Mouse (Mus musculus) liver, embryonic 15.5 days (tissue): ENCODE measurements around the gene Hspa2. TPM values are rescaled to one million over a fixed set of nuclear protein-coding genes. Genes with fewer than 3 reads are reported as not detected.

Experiments used
- ATAC-seq: fragments of 200-750 bp; cut with Nextera tagmentation; 2 replicates; pipeline ENCODE4 v1.8.0; 2017; ENCODE audit warnings: moderate number of reproducible peaks, mild to moderate bottlenecking, moderate library complexity; ENCODE audit not compliant: insufficient read depth
- H3K27ac ChIP-seq: fragments of 300-500 bp; sonication (generic); replicated peaks from 2 replicates; pipeline ENCODE4 v1.5.1; 2015; ENCODE audit warnings: mild to moderate bottlenecking, inconsistent platforms
- H3K27me3 ChIP-seq: fragments of 300-500 bp; sonication (generic); 2 replicates; pipeline ENCODE4 v1.6.1; 2015; ENCODE audit warnings: mild to moderate bottlenecking, inconsistent platforms
- H3K36me3 ChIP-seq: fragments of 300-500 bp; sonication (generic); replicated peaks from 2 replicates; pipeline ENCODE4 v1.6.1; 2015; ENCODE audit warnings: moderate library complexity, mild to moderate bottlenecking, inconsistent platforms
- H3K4me1 ChIP-seq: fragments of 300-500 bp; sonication (generic); replicated peaks from 2 replicates; pipeline ENCODE4 v1.6.1; 2015; ENCODE audit warnings: inconsistent platforms
- H3K4me2 ChIP-seq: fragments of 300-500 bp; sonication (generic); 2 replicates; pipeline ENCODE4 v1.6.1; 2015; ENCODE audit warnings: moderate library complexity, mild to moderate bottlenecking, inconsistent platforms
- H3K4me3 ChIP-seq: fragments of 300-500 bp; sonication (generic); replicated peaks from 2 replicates; pipeline ENCODE4 v1.5.1; 2015; ENCODE audit warnings: mild to moderate bottlenecking, inconsistent platforms
- H3K9ac ChIP-seq: fragments of 300-500 bp; sonication (generic); 2 replicates; pipeline ENCODE4 v1.6.1; 2015; ENCODE audit warnings: moderate library complexity, mild to moderate bottlenecking, inconsistent platforms
- H3K9me3 ChIP-seq: fragments of 300-500 bp; sonication (generic); replicated peaks from 2 replicates; pipeline ENCODE4 v1.6.1; 2016; ENCODE audit warnings: inconsistent platforms
- WGBS: fragments of 180-500 bp; shearing (Covaris S2); methylation state at CpG from one replicate; pipeline ENCODE4 v1.1.7; 2015; ENCODE audit warnings: mixed read lengths; ENCODE audit not compliant: insufficient replicate concordance; 5-methylcytosine and 5-hydroxymethylcytosine counted together
- polyA plus RNA-seq: library from polyadenylated mRNA; unstranded; fragments of >200 nt; fragmentation: Nextera tagmentation; extraction: Ambion mirVana; gene quantifications from 2 replicates; pipeline ENCODE4 v1.2.1, GENCODE M21; 2015

Gene Hspa2
- polyA plus RNA-seq, 1 experiment from 2014 or later: 1.4 TPM

DNA sequence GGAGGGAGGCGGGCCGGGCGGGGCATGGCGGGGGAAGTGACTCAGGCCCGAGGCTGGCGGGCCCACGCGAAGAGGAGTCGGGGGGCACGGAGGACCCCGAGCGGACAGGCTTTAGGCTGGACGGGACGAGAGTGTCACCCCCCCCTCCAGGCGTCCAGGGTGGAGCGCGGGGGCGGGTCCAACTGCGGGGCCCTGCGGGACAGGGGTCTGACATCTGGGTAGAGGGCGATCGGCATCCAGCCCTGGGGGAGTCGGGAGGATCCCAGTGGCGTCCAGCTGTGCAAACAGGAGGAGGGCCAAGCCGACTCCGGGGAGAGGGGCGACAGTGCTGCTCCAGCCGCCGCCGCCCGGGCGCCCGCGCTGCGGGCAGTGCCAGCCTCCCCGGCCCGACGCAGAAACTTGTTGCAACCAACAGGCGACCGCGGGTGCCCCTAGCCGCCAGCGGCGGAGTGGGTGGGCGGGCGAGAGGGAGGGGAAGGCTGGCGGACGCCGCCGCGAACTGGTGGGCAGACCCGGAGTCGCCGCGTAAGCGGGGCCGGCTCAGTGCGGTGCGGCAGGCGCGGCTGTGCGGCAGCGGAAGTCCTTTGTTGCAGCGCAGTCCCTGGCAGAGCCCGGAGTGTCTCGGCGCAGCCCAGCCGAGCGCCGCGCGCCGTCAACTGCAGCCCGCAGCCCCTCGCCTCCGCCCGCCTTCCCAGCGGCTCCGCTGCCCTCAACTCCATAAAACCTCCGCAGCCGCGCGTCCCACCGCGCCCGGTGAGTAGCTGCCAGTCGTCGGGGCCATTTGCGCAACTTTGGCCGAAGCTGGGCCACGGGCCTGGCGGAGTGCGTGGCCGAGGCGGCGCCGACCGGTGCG lies 33.8 kb upstream of the Hspa2 start, which contains the start of gene Zbtb1:
Gene Zbtb1, plus strand, starts transcription at position 289 of the 853 bp plus-strand sequence.
- Histone ChIP-seq H3K4me3 (peak within 1 kb of the TSS; percentile 97), H3K9ac (peak within 1 kb of the TSS; percentile 98), H3K4me1 (peaks cover 75% of the 10 kb centered on the region), H3K9me3 (no peaks in the 10 kb centered on the region), H3K27ac (peak within 1 kb of the TSS; percentile 95), H3K4me2 (peak within 1 kb of the TSS; percentile 96), H3K36me3 (no peaks in the 10 kb centered on the region), H3K27me3 (no peaks in the 10 kb centered on the region)
- under 1% methylated on average over 99 of the region's 99 CpGs for WGBS
- peak; percentile 37 for ATAC-seq

DNA sequence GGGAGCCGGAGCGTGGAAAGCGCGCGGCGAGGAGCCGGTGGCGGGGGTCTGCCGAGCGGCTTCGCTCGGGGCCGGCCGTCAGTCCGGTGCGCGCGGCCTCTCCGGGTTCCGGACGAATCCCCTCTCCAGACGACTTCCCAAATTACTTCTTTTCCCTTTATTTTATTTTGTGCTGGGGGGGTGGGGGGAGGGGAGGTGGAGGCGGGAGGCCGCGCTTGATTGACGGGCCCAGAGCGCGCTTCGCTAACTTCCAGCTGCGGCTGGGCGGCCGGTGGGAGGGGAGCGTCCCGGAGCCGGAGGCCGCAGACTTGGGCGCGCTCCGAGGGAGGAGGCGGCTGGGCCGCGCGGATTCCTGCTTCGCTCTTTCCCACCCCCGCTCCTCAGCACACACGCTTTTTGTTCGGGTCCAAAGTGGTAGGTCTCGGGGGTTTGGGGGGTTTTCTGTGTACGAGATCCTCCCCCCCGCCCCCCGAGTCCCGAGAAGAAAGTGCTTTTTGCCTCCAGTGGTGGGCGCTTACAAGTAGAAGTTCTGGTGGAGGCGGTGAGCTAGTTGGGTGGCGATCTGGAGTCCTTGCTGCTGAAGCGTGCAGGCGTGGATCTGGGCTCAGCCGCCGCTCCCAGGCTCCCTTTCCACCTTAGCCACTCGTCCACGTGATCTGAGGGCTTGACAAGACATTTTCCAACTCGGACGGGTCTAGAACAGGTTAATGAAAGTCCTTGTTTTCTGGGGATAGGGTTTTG lies 33.0 kb upstream of the Hspa2 start:
- under 1% methylated on average over 63 of the region's 63 CpGs for WGBS
- H3K4me2 ChIP-seq: peak overlapping the region; percentile 96
- H3K9ac ChIP-seq: peak overlapping the region; percentile 98
- H3K27ac ChIP-seq: peak overlapping the region; percentile 95
- ATAC-seq: peak; percentile 59
- no peaks in the 10 kb centered on the region for H3K9me3 ChIP-seq
- H3K4me3 ChIP-seq: peak overlapping the region; percentile 97
- peaks cover 77% of the 10 kb centered on the region for H3K4me1 ChIP-seq
- H3K27me3 ChIP-seq: no peaks in the 10 kb centered on the region
- no peaks in the 10 kb centered on the region for H3K36me3 ChIP-seq

- ATAC-seq: no peak
- WGBS: 10% methylated on average over 7 of the region's 7 CpGs
- Histone ChIP-seq H3K4me2 (peak overlapping the region; percentile 96), H3K36me3 (no peaks in the 10 kb centered on the region), H3K9ac (peak overlapping the region; percentile 98), H3K9me3 (no peaks in the 10 kb centered on the region), H3K27me3 (no peaks in the 10 kb centered on the region), H3K4me3 (peak overlapping the region; percentile 97), H3K27ac (peak overlapping the region; percentile 95), H3K4me1 (peaks cover 78% of the 10 kb centered on the region)
Observed at GRCm38 (mm10) chr12:76372046-76372445, 31.9 kb upstream of the Hspa2 start.

DNA sequence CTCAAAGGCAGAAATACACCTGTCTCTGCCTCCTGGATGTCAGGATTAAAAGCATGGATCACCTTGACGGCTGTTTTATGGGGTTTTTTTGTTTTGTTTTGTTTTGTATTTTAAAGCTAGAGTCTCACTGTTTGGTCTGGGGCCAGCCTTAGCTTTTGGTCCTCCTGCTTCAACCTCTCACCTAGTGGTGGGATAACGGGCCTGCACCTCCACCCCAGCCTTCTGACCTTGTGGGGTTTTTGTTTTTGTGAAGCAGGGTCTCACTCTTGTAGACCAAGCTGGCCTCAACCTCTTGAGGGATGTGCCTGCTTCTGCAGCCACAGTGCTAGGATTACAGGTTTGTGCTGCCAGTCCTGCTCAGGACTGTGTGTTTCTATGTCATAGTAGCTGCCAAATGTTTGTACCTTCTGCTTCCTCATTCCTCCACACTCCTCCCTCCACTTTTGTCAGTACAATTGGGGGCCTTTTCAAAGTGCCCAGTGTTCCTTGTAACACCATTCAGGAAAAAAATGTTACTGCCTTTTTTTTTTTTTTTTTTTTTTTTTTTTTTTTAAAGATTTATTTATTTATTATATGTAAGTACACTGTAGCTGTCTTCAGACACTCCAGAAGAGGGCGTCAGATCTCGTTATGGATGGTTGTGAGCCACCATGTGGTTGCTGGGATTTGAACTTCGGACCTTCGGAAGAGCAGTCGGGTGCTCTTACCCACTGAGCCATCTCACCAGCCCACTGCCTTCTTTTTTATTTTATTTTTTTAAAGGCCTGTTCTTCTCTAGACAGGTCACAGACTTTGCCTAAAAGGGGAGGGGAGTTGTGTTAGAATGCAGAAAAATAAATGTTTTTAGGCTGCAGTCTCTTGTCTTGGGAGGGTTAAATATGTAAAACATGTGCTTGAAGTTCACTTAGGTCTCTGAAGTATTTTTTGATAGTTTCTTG lies 30.8 kb upstream of the Hspa2 start:
- H3K27ac ChIP-seq: peak overlapping the region; percentile 95

GRCm38 (mm10) chr12:76373991-76374390 lies 30.0 kb upstream of the Hspa2 start:
- Histone ChIP-seq H3K4me3 (no peak overlapping the region), H3K9ac (no peak overlapping the region), H3K9me3 (no peaks in the 10 kb centered on the region), H3K27me3 (no peaks in the 10 kb centered on the region), H3K4me2 (peak overlapping the region; percentile 23), H3K4me1 (peaks cover 77% of the 10 kb centered on the region), H3K36me3 (no peaks in the 10 kb centered on the region), H3K27ac (peak overlapping the region; percentile 77; the same call in 1 of the 2 replicates)
- WGBS: 70% methylated on average over 6 of the region's 6 CpGs
- ATAC-seq: no peak

More for the DNA sequence above, 30.8 kb upstream of the Hspa2 start:
- no peaks in the 10 kb centered on the region for H3K36me3 ChIP-seq
- peak overlapping the region; percentile 98; the same call in 1 of the 2 replicates for H3K9ac ChIP-seq
- H3K4me1 ChIP-seq: peaks cover 77% of the 10 kb centered on the region
- WGBS: 54% methylated on average over 5 of the region's 7 CpGs
- peak overlapping the region; percentile 97 for H3K4me3 ChIP-seq
- ATAC-seq: no peak
- no peaks in the 10 kb centered on the region for H3K9me3 ChIP-seq
- no peaks in the 10 kb centered on the region for H3K27me3 ChIP-seq
- peak overlapping the region; percentile 96 for H3K4me2 ChIP-seq

GRCm38 (mm10) chr12:76374911-76375310 lies 29.1 kb upstream of the Hspa2 start:
- H3K9ac ChIP-seq: peak overlapping the region; percentile 18; the same call in 1 of the 2 replicates
- H3K27ac ChIP-seq: peak overlapping the region; percentile 77
- H3K27me3 ChIP-seq: no peaks in the 10 kb centered on the region
- 57% methylated on average over 4 of the region's 4 CpGs for WGBS
- H3K9me3 ChIP-seq: no peaks in the 10 kb centered on the region
- no peak overlapping the region for H3K4me3 ChIP-seq
- H3K36me3 ChIP-seq: no peaks in the 10 kb centered on the region
- peak overlapping the region; percentile 46 for H3K4me2 ChIP-seq
- no peak for ATAC-seq
- H3K4me1 ChIP-seq: peaks cover 84% of the 10 kb centered on the region

GRCm38 (mm10) chr12:76375506-76375905 lies 28.5 kb upstream of the Hspa2 start:
- H3K4me1 ChIP-seq: peaks cover 89% of the 10 kb centered on the region

GRCm38 (mm10) chr12:76376649-76377048 lies 27.3 kb upstream of the Hspa2 start:
- H3K4me3 ChIP-seq: no peak overlapping the region
- no peaks in the 10 kb centered on the region for H3K36me3 ChIP-seq
- H3K27me3 ChIP-seq: no peaks in the 10 kb centered on the region
- ATAC-seq: peak; percentile 45; the same call in 1 of the 2 replicates
- H3K9me3 ChIP-seq: no peaks in the 10 kb centered on the region
- H3K4me2 ChIP-seq: peak overlapping the region; percentile 46
- peaks cover 82% of the 10 kb centered on the region for H3K4me1 ChIP-seq
- 22% methylated on average over 7 of the region's 7 CpGs for whole genome bisulfite sequencing
- H3K9ac ChIP-seq: no peak overlapping the region
- peak overlapping the region; percentile 77 for H3K27ac ChIP-seq

More at GRCm38 (mm10) chr12:76375506-76375905, 28.5 kb upstream of the Hspa2 start:
- Histone ChIP-seq H3K27me3 (no peaks in the 10 kb centered on the region), H3K27ac (peak overlapping the region; percentile 77), H3K9me3 (no peaks in the 10 kb centered on the region), H3K36me3 (no peaks in the 10 kb centered on the region), H3K4me2 (peak overlapping the region; percentile 46), H3K9ac (peak overlapping the region; percentile 7; the same call in 1 of the 2 replicates), H3K4me3 (peak overlapping the region; percentile 0; the same call in 1 of the 2 replicates)
- peak; percentile 62 for ATAC-seq
- WGBS: 19% methylated on average over 3 of the region's 3 CpGs

DNA sequence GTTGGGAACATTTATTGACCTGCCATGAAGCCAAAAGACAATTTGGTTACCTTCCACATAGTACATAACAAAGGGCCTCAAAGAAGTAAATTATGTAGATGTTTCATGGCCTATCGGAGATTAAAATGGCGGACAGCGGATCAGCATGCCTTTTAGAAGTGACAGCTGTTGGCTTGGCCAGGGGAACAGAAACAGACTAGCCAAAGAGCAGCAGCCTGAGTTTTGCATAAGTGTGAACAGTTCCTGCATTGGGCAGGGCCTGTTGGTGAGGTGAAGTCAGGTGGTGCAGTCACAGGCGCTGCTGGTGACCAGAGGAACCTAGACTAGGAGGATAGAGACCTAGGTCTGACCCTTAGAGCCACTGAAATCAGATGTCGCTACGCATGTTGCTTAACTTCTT lies 26.9 kb upstream of the Hspa2 start:
- ATAC-seq: no peak
- peak overlapping the region; percentile 77; the same call in 1 of the 2 replicates for H3K27ac ChIP-seq

DNA sequence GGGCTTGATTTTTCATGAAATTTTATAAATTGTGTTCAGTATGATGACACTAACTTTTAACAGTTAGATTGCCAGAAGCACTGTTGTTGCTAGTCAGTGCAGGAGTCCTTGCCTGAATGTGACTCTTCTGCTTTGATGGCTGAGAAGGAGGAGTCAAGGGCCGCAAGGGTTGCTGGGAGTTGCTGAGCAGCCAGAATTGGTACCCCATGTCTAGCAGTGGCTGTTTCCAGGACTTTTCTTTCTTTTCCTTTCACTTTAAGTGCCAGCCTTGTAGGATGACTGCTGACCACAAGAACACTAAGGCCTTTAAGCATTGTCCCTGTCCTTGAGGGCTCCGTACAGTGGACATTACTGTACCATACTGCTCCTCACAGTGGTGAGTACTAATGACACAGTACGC lies 26.2 kb upstream of the Hspa2 start:
- peak overlapping the region; percentile 41; the same call in 1 of the 2 replicates for H3K27ac ChIP-seq
- peaks cover 71% of the 10 kb centered on the region for H3K4me1 ChIP-seq
- no peak overlapping the region for H3K9ac ChIP-seq
- 79% methylated on average over 3 of the region's 3 CpGs for WGBS
- ATAC-seq: no peak
- H3K4me2 ChIP-seq: no peak overlapping the region; the same call in 1 of the 2 replicates
- no peaks in the 10 kb centered on the region for H3K9me3 ChIP-seq
- no peak overlapping the region for H3K4me3 ChIP-seq
- H3K36me3 ChIP-seq: peaks cover 1% of the 10 kb centered on the region
- H3K27me3 ChIP-seq: no peaks in the 10 kb centered on the region

More for the DNA sequence above, 26.9 kb upstream of the Hspa2 start:
- Histone ChIP-seq H3K4me3 (no peak overlapping the region), H3K9ac (no peak overlapping the region), H3K4me2 (no peak overlapping the region), H3K4me1 (peaks cover 78% of the 10 kb centered on the region), H3K27me3 (no peaks in the 10 kb centered on the region), H3K36me3 (no peaks in the 10 kb centered on the region), H3K9me3 (no peaks in the 10 kb centered on the region)
- 90% methylated on average over 6 of the region's 6 CpGs for WGBS
